Mouse (Mus musculus) mouse trophoblast stem cell (cell line): ENCODE results near the gene Fam161b.

Experiments
- in situ Hi-C, 2 experiments: fragments of 300-500 bp; cut with MseI, MboI; formaldehyde crosslinking; loops; 2 replicates in 1 of 2; 3 replicates in 1 of 2; pipeline ENCODE4 v1.15.1; 2025

Fam161b gene

GRCm38 (mm10) chr12:84361555-84362489, at the start of gene Fam161b, which contains the start of gene Coq6:
Gene Fam161b (minus strand): TSS chr12:84361833.
Gene Coq6 (plus strand): TSS chr12:84361657.
- in situ Hi-C loops = no loop called here

- in situ Hi-C loops = no loop called here
Observed at GRCm38 (mm10) chr12:84408819-84409507, 47.3 kb upstream of the Fam161b start, which contains the start of the genes Entpd5 and Bbof1. Gene Entpd5 (minus strand): TSS chr12:84409029. Gene Bbof1 (plus strand): TSS chr12:84409071.

- in situ Hi-C loops = no loop called here
Observed at GRCm38 (mm10) chr12:84407874-84408818, 46.5 kb upstream of the Fam161b start.

DNA sequence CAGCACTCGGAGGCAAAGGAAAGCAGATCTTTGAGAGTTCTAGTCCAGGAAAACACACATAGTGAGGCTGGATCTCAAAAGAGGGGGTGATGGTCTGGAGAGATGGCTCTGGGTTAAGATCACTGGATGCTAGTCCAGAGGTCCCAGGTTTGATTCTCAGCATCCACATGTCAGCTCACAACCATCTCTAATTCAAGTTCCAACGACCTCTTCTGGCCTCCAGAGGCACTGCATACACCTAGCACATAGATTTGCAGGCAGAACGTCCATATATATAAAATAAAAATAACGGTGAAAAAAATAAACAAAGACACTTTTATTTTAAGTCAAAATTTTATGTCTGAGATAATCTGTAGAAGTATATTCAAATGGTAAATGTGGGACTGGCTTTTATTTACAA, 45.6 kb upstream of the Fam161b start:
- in situ Hi-C loops = no loop called here

- in situ Hi-C loops = no loop called here
Observed at GRCm38 (mm10) chr12:84404541-84404940, 42.9 kb upstream of the Fam161b start.

DNA sequence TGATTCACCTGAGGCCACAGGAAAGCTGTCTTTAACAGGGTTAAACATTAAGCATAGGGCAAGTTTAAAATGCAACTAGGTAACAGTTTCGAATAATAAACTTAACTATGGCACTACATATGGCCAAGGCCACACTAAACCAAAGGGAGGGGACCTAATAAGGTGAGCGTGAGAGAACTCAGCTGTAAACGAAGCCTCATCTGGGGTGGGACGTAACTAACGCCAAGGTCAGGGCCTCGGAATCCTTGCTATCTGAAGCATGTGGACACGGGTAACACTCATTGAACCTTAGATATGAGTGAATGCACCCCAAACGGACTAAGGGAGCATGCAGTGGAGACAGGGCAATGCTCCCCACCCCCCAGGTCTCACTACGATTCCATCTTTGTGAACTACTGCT, 41.3 kb upstream of the Fam161b start:
- in situ Hi-C loops = no loop called here

- in situ Hi-C loops = no loop called here
Observed at GRCm38 (mm10) chr12:84400653-84401052, 39.0 kb upstream of the Fam161b start.

DNA sequence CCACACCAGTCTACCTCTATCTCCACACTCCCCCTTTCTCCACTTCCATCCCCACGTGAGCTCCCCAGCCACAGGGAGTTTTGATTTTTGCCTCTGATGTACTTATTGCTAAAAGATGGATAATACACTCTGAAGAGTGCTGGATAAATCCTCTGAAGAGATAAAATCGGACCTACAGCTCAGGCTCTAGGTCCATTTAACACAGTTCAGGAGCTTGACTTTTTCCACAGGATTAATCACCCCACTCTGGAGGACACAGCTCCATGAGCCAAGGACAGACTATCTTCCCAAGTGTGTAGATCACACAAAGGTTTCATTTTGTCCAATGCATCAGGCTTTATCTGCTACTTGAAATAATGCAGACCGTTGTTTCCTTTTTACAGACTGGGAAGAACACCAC, 38.4 kb upstream of the Fam161b start:
- in situ Hi-C loops = no loop called here

GRCm38 (mm10) chr12:84399663-84400062, 38.0 kb upstream of the Fam161b start:
- in situ Hi-C loops = no loop called here

DNA sequence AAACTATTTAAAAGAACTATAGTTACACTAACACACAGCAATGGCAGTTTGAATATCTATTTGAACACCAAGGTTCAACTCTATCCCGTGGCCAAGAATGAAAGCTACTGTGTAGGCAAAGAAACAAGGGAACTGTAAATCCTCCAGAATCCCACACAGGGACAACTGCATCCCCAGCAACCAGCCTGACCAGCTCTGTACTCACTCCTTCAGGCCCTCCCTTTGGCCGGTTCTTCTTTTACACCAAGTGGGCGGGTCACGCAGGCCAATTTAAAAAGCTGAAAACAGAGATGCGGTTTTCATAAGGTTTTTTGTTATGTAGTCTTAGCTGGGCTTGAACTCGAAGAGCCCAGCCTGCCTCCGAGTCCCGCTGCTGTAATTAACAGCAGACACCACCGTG, 37.5 kb upstream of the Fam161b start:
- in situ Hi-C loops = no loop called here

- in situ Hi-C loops = no loop called here
Observed at GRCm38 (mm10) chr12:84398629-84399028, 37.0 kb upstream of the Fam161b start.

- in situ Hi-C loops = no loop called here
Observed at GRCm38 (mm10) chr12:84397685-84398084, 36.1 kb upstream of the Fam161b start.

GRCm38 (mm10) chr12:84396947-84397679, 35.5 kb upstream of the Fam161b start:
- in situ Hi-C loops = no loop called here

GRCm38 (mm10) chr12:84393847-84394246, 32.2 kb upstream of the Fam161b start:
- in situ Hi-C loops = no loop called here

- in situ Hi-C loops = no loop called here
Observed at GRCm38 (mm10) chr12:84392681-84393080, 31.0 kb upstream of the Fam161b start.

DNA sequence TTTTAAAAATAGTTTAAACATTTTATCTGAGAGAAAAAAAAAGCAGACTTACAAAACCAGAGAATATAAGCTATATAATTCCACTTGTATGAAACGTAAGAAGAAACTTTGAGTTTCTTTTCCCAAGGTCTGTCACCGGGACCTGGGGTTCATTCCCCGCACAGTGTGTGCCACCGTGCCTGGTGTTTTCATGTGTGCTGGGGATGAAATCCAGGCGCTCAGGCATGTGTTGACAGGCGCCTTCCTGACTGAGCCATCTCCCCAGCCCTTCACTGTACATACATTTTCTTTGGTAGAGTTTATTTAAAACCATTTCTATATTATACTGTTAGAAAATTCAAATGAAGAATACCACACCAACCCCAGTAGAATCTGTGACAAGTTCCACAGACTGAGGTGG, 28.7 kb upstream of the Fam161b start:
- in situ Hi-C loops = no loop called here

DNA sequence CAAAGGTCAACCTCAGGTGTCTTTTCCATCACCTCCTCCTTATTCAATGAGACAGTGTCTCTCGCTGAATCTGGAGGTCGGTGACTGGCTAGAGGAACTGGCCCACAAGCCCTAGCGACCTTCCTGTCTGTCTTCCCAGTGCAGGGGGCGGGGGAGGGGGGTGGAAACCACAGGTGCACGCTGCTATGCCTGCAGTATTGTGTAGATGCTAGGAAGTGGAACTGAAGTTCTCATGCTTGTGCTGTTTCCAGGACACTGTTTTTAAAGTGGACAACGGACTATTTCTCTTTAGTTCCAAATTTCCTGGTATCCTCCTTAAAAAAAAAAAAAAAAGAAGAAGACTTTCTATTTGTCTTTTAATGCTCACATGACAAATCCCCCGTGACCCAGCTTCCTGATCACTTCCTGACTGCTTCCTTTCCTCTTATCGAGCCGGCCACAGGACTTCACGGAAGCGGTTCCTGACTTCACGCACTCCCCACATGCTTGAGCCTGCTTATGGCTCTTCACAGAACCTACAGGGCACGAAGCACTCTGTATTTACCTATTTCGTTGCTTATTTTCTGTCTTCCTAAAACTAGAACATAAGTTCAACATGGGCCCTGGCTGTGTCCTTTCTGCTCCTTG, 27.3 kb upstream of the Fam161b start:
- in situ Hi-C loops = no loop called here

GRCm38 (mm10) chr12:84388097-84388496, 26.5 kb upstream of the Fam161b start:
- in situ Hi-C loops = no loop called here

DNA sequence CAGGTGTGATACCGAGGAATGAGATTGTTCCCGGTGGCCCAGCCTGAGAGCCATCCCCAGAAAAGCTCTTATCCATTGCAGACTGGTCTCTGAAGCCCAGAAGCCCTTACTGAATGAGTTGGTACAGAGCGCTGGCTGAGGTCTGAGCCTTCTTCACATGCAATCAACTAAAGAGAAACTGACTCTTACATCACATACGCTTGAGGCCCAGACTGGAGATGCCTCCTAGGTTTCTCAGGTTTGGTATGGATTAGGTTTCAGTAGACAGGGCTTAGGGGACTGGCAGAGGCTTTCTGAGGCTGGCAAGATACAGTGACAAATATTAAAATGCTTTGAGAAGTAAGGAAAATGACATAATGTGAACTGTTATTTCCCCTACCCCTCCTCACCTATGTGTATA, 23.8 kb upstream of the Fam161b start:
- in situ Hi-C loops = no loop called here

GRCm38 (mm10) chr12:84384644-84385081, 23.0 kb upstream of the Fam161b start:
- in situ Hi-C loops = no loop called here
